Mouse (Mus musculus) testis, adult 2 months (tissue): ENCODE measurements around the gene Itpr2.

Experiments used
- CTCF ChIP-seq: fragments of 200-500 bp; IDR thresholded peaks from 2 replicates; pipeline ENCODE4 v1.5.1; 2012; ENCODE audit warnings: low read depth, mild to moderate bottlenecking, inconsistent platforms, low read length, moderate library complexity; ENCODE audit not compliant: control insufficient read depth, insufficient read depth, insufficient replicate concordance
- POLR2A ChIP-seq: fragments of 200-500 bp; IDR thresholded peaks from 2 replicates; pipeline ENCODE4 v1.6.1; 2012; ENCODE audit warnings: low read depth, mild to moderate bottlenecking, inconsistent platforms, low read length, moderate library complexity; ENCODE audit not compliant: control insufficient read depth

DNA sequence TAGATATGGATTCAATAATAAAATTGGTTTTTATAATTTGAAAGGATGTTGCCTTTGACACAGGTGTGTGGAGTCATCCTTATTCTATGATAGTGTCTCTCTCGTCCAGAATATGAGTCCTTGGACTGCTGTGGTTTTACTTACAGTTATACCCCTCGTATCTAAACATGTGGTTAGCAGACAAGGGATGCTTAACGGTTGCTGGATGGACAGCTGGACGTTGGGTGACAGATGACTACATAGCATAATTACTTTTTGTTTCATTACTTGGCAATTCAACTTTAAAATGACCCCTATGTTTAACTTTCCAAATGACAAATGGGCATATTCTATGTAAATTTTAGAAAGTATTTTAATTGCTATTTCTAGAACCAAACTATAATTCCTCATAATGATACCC lies 297.6 kb downstream of the Itpr2 start:
- no peak for TF ChIP-seq CTCF
- no peak for TF ChIP-seq POLR2A
